Mouse (Mus musculus) heart, embryonic 13.5 days (tissue): ENCODE data around the gene Arl8b. TPM values are rescaled to one million over a fixed set of nuclear protein-coding genes. Genes with fewer than 3 reads are reported as not detected.

ENCODE experiments used
- ATAC-seq: fragments of 200-750 bp; cut with Nextera tagmentation; 2 replicates; pipeline ENCODE4 v1.8.0; 2017; ENCODE audit warnings: moderate TSS enrichment; ENCODE audit not compliant: insufficient number of reproducible peaks, low FRiP score, low TSS enrichment; ENCODE audit errors: extremely low read depth
- H3K27ac ChIP-seq: fragments of 300-500 bp; sonication (generic); replicated peaks from 2 replicates; pipeline ENCODE4 v1.5.1; 2015; ENCODE audit warnings: moderate library complexity, mild to moderate bottlenecking, inconsistent platforms
- H3K27me3 ChIP-seq: fragments of 300-500 bp; sonication (generic); replicated peaks from 2 replicates; pipeline ENCODE4 v1.6.1; 2015; ENCODE audit warnings: mild to moderate bottlenecking, inconsistent platforms
- H3K36me3 ChIP-seq: fragments of 300-500 bp; sonication (generic); 2 replicates; pipeline ENCODE4 v1.6.1; 2015; ENCODE audit warnings: mild to moderate bottlenecking, inconsistent platforms
- H3K4me1 ChIP-seq: fragments of 300-500 bp; sonication (generic); 2 replicates; pipeline ENCODE4 v1.6.1; 2015; ENCODE audit warnings: inconsistent platforms
- H3K4me2 ChIP-seq: fragments of 300-500 bp; sonication (generic); 2 replicates; pipeline ENCODE4 v1.6.1; 2015; ENCODE audit warnings: inconsistent platforms, mild to moderate bottlenecking, moderate library complexity
- H3K4me3 ChIP-seq: fragments of 300-500 bp; sonication (generic); 2 replicates; pipeline ENCODE4 v1.5.1; 2015; ENCODE audit warnings: moderate library complexity, mild to moderate bottlenecking, inconsistent platforms
- H3K9ac ChIP-seq: fragments of 300-500 bp; sonication (generic); 2 replicates; pipeline ENCODE4 v1.6.1; 2015; ENCODE audit warnings: inconsistent platforms, mild to moderate bottlenecking, moderate library complexity
- H3K9me3 ChIP-seq: fragments of 300-500 bp; sonication (generic); 2 replicates; pipeline ENCODE4 v1.6.1; 2016; ENCODE audit warnings: inconsistent platforms
- WGBS: fragments of 180-500 bp; shearing (Covaris S2); methylation state at CpG from one replicate; pipeline ENCODE4 v1.1.7; 2015; ENCODE audit warnings: mixed read lengths; 5-methylcytosine and 5-hydroxymethylcytosine counted together
- polyA plus RNA-seq: library from polyadenylated mRNA; unstranded; fragments of >200 nt; fragmentation: Nextera tagmentation; extraction: Ambion mirVana; gene quantifications from 2 replicates; pipeline ENCODE4 v1.2.1, GENCODE M21; 2015

Arl8b gene
- polyA plus RNA-seq, 1 experiment from 2014 or later: 57.8 TPM

- no peaks in the 10 kb centered on the region for H3K36me3 ChIP-seq
- no peak overlapping the region for H3K4me3 ChIP-seq
- no peaks in the 10 kb centered on the region for H3K9me3 ChIP-seq
- 0 out of 2 replicates have a peak, but pooled peaks cover 3% of the 10 kb centered on the region for H3K27me3 ChIP-seq
- no peak for ATAC-seq
- no peak overlapping the region for H3K27ac ChIP-seq
- H3K4me1 ChIP-seq: no peaks in the 10 kb centered on the region
- no peak overlapping the region for H3K9ac ChIP-seq
- no peak overlapping the region for H3K4me2 ChIP-seq
- WGBS: 75% methylated on average over 5 of the region's 5 CpGs
Observed at GRCm38 (mm10) chr6:108759698-108760039, 23.2 kb upstream of the Arl8b start.

DNA sequence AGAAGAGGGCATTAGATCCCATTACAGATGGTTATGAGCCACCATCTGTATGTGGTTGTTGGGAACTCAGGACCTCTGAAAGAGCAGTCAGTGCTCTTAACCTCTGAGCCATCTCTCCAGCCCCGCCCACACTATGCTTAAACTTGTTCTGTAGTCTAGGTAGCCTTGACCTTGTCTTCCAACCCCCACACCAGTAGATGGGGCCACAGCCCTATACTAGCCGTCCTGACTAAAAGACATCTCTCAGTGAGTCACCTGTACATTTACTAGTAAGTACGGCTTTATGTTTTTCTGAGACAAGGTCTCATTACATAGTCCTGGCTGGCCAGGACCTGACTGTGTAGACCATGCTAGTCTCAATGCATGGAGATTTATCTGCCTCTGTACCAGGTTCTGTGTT, 12.0 kb upstream of the Arl8b start:
- Histone ChIP-seq H3K27me3 (peaks cover 7% of the 10 kb centered on the region; the same call in 1 of the 2 replicates), H3K36me3 (no peaks in the 10 kb centered on the region), H3K9ac (no peak overlapping the region), H3K4me3 (no peak overlapping the region), H3K4me2 (no peak overlapping the region), H3K27ac (no peak overlapping the region), H3K4me1 (no peaks in the 10 kb centered on the region), H3K9me3 (no peaks in the 10 kb centered on the region)
- no peak for ATAC-seq
- 69% methylated on average over 3 of the region's 3 CpGs for WGBS

DNA sequence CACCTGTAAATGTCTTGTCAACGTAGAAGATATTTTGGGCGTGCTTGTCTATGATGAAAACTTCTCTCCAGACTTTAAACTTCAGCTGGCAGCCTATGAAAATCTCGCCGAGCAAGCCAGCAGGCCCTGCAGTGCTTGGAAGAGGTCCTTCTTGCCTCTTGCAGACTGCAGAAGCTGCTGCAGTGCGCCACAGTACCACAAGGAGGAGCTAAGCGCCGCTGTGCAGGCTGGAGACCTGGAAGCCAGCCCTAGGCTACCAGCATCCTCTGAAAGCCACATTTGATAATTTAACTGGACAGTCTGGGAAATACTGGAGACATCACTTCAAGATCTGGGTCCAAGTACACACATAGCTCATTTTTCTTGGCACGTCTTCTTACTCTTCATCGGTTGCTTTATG, 10.0 kb upstream of the Arl8b start:
- Histone ChIP-seq H3K9me3 (no peaks in the 10 kb centered on the region), H3K9ac (no peak overlapping the region), H3K4me2 (no peak overlapping the region), H3K27ac (no peak overlapping the region), H3K36me3 (no peaks in the 10 kb centered on the region), H3K4me3 (no peak overlapping the region), H3K4me1 (no peaks in the 10 kb centered on the region), H3K27me3 (peaks cover 7% of the 10 kb centered on the region; the same call in 1 of the 2 replicates)
- 15% methylated on average over 9 of the region's 9 CpGs for WGBS
- no peak for ATAC-seq

DNA sequence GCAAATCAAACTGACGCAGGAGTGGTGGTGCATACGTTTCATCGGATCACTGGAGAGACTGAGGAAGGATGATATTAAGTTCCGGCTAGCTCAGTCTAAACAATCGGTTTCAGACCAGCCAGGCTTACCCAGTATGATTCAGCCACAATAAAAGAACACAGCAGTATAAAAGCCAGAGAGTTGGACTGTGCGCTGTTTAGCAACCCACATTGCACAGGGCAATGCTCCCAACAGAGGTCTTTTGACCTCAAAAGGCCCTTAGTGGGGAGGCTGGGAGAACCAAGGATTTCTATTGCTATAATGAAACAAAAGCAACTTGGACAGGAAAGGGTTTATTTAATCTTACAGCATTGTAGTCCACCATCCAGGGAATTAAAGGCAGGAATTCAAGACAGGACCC, 9.4 kb upstream of the Arl8b start:
- WGBS: 86% methylated on average over 6 of the region's 6 CpGs

DNA sequence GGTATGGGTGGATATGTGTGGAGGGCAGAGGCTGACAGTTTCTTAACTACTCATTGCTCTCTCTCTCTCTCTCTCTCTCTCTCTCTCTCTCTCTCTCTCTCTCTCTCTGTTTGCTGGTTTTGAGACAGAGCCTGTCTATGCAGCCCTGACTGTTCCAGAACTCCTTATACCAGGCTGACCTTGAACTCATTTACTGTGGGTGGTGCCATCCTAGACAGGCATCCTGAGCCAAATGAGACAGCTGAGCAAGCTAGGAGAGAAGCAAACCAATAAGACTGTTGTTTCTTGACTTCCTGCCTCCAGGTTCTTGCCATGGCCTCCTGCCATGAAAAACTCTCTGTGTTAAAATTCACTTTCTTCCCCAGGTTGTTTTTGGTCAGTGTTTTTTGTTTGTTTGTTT, 6.6 kb upstream of the Arl8b start:
- Histone ChIP-seq H3K27ac (no peak overlapping the region), H3K27me3 (0 out of 2 replicates have a peak, but pooled peaks cover 3% of the 10 kb centered on the region), H3K4me3 (no peak overlapping the region), H3K9ac (no peak overlapping the region), H3K4me2 (no peak overlapping the region), H3K9me3 (no peaks in the 10 kb centered on the region), H3K36me3 (no peaks in the 10 kb centered on the region), H3K4me1 (no peaks in the 10 kb centered on the region)
- no peak for ATAC-seq

More for the DNA sequence above, 9.4 kb upstream of the Arl8b start:
- no peaks in the 10 kb centered on the region for H3K4me1 ChIP-seq
- no peaks in the 10 kb centered on the region for H3K9me3 ChIP-seq
- H3K4me2 ChIP-seq: no peak overlapping the region
- no peaks in the 10 kb centered on the region for H3K36me3 ChIP-seq
- H3K9ac ChIP-seq: no peak overlapping the region
- no peak overlapping the region for H3K27ac ChIP-seq
- H3K4me3 ChIP-seq: no peak overlapping the region
- ATAC-seq: no peak
- peaks cover 4% of the 10 kb centered on the region; the same call in 1 of the 2 replicates for H3K27me3 ChIP-seq

DNA sequence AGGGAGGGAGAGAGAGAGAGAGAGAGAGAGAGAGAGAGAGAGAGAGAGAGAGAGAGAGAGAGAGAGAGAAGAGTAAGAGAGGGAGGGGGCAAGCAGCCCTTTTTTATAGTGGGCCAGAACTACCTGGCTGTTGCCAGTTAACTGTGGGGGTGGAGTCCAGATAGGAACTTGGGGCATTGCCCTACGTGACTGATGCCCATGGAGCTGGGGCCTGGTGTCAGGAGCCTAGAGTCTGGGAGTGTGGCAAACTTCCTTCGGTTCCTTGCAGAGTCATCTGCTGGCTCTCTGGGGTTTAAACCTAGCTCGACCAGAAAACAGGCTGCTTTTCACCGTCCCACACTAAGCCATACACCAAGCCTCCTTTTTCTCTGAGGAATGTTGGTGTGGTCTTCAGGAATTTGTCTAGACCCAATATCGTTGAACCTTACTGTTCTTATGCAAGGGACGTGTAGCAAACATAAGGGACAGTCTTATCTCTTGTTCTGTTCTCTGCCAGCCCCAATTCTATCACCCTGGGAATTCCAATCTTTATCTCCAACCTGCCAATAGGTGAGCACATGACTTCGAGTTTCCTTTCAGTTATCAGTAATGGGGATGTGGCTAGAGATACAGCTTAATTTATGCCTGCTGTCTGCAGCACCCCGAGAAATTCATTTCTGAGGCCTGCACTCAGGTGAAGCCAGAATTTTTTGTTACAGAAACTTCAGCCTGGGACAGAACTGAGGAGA, 5.2 kb upstream of the Arl8b start:
- Histone ChIP-seq H3K4me1 (no peaks in the 10 kb centered on the region), H3K4me3 (no peak overlapping the region), H3K4me2 (no peak overlapping the region), H3K27ac (no peak overlapping the region), H3K27me3 (0 out of 2 replicates have a peak, but pooled peaks cover 3% of the 10 kb centered on the region), H3K36me3 (no peaks in the 10 kb centered on the region), H3K9ac (no peak overlapping the region), H3K9me3 (no peaks in the 10 kb centered on the region)
- ATAC-seq: no peak
- WGBS: 42% methylated on average over 8 of the region's 8 CpGs

- H3K9me3 ChIP-seq: no peaks in the 10 kb centered on the region
- 0 out of 2 replicates have a peak, but pooled peaks cover 3% of the 10 kb centered on the region for H3K27me3 ChIP-seq
- no peak overlapping the region for H3K4me3 ChIP-seq
- no peaks in the 10 kb centered on the region for H3K36me3 ChIP-seq
- no peak for ATAC-seq
- H3K4me2 ChIP-seq: no peak overlapping the region
- WGBS: 69% methylated on average over 5 of the region's 5 CpGs
- no peaks in the 10 kb centered on the region for H3K4me1 ChIP-seq
- no peak overlapping the region for H3K27ac ChIP-seq
- H3K9ac ChIP-seq: no peak overlapping the region
Observed at GRCm38 (mm10) chr6:108778399-108778798, 4.5 kb upstream of the Arl8b start.

GRCm38 (mm10) chr6:108781865-108782264, 1.0 kb upstream of the Arl8b start:
- ATAC-seq: no peak
- Histone ChIP-seq H3K9ac (no peak overlapping the region), H3K36me3 (no peaks in the 10 kb centered on the region), H3K27ac (no peak overlapping the region), H3K4me1 (peaks cover 22% of the 10 kb centered on the region), H3K4me2 (no peak overlapping the region), H3K9me3 (no peaks in the 10 kb centered on the region), H3K27me3 (no peaks in the 10 kb centered on the region), H3K4me3 (no peak overlapping the region)
- WGBS: 56% methylated on average over 6 of the region's 6 CpGs

- peak overlapping the region; percentile 88 for H3K27ac ChIP-seq
- WGBS: under 1% methylated on average over 57 of the region's 57 CpGs
- peak overlapping the region; percentile 100 for H3K4me3 ChIP-seq
- H3K27me3 ChIP-seq: no peaks in the 10 kb centered on the region
- H3K9ac ChIP-seq: peak overlapping the region; percentile 99
- peak; percentile 14; the same call in 1 of the 2 replicates for ATAC-seq
- H3K4me2 ChIP-seq: peak overlapping the region; percentile 82
- no peaks in the 10 kb centered on the region for H3K36me3 ChIP-seq
- peaks cover 22% of the 10 kb centered on the region for H3K4me1 ChIP-seq
- no peaks in the 10 kb centered on the region for H3K9me3 ChIP-seq
Observed at GRCm38 (mm10) chr6:108783184-108783881, 434 bp downstream of the Arl8b start.

DNA sequence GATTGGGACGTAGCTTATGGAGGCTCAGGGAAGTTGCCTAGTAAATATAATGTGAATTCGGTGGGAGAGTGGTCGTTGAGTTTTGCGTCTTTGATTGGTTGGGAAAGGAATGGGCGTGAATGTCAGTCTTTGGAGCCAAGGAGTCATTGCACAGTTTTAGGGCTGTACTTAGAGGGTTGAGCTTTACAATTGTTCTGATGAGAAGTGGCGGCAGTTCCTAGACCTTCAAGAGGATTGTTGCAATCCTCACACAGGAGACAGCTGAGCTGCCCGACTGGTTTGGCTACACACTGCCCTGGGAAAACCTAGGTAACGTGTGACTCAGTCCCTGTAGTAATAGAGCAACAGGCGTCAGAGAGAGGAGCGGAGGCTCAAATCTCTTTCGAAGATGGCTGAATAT, 1.2 kb downstream of the Arl8b start:
- peaks cover 22% of the 10 kb centered on the region for H3K4me1 ChIP-seq
- WGBS: 24% methylated on average over 11 of the region's 11 CpGs
- peak overlapping the region; percentile 88 for H3K27ac ChIP-seq
- peak overlapping the region; percentile 82 for H3K4me2 ChIP-seq
- peak overlapping the region; percentile 100 for H3K4me3 ChIP-seq
- no peaks in the 10 kb centered on the region for H3K27me3 ChIP-seq
- H3K36me3 ChIP-seq: no peaks in the 10 kb centered on the region
- peak overlapping the region; percentile 99 for H3K9ac ChIP-seq
- no peaks in the 10 kb centered on the region for H3K9me3 ChIP-seq
- ATAC-seq: no peak

- H3K4me2 ChIP-seq: peak overlapping the region; percentile 82
- H3K27me3 ChIP-seq: no peaks in the 10 kb centered on the region
- 37% methylated on average over 5 of the region's 5 CpGs for WGBS
- H3K27ac ChIP-seq: no peak overlapping the region
- no peaks in the 10 kb centered on the region for H3K36me3 ChIP-seq
- peak overlapping the region; percentile 100 for H3K4me3 ChIP-seq
- ATAC-seq: no peak
- peaks cover 22% of the 10 kb centered on the region for H3K4me1 ChIP-seq
- H3K9ac ChIP-seq: peak overlapping the region; percentile 99
- H3K9me3 ChIP-seq: no peaks in the 10 kb centered on the region
Observed at GRCm38 (mm10) chr6:108784796-108785195, 1.9 kb downstream of the Arl8b start.
